Mouse (Mus musculus) brain, embryonic 14.5 days (tissue): ENCODE results near the gene Msh2.

Experiments
- CTCF ChIP-seq: fragments of 200-500 bp; IDR thresholded peaks from 2 replicates; pipeline ENCODE4 v1.5.1; 2012; ENCODE audit warnings: inconsistent platforms, mild to moderate bottlenecking, moderate library complexity, borderline replicate concordance; ENCODE audit not compliant: insufficient read depth, insufficient read length; ENCODE audit errors: extremely low read depth
- POLR2A ChIP-seq: fragments of 200-500 bp; IDR thresholded peaks from 2 replicates; pipeline ENCODE4 v1.6.1; 2012; ENCODE audit warnings: mild to moderate bottlenecking, inconsistent platforms, borderline replicate concordance; ENCODE audit not compliant: poor library complexity, insufficient read depth, insufficient read length, severe bottlenecking; ENCODE audit errors: extremely low read depth

- TF ChIP-seq CTCF (peak; percentile 25; the same call in 1 of the 2 replicates), POLR2A (no peak)
Measured at GRCm38 (mm10) chr17:87739835-87740234, 67.7 kb downstream of the Msh2 start.
